Comparison of ENCODE assay signal across 19 mouse cellular contexts in the genomic region with DNA sequence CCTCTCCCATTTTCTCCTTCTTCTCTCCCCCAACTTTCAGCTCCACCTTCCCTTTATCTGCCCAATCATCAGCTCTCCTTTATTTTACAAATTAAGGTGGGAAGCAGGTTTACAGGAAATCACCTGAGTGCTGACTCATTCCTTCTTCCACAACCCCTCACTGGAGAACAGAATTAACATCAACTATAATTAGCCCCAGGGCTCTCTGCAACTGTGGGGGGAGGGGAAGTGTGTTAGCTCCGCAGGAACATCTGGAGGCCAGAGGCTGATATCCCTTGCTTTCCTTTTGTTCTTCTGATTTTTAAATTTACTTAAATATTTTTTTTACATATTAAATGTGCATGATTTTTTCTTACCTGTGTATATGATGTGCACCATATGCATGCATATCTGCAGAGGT.
DNase-seq lines count a peak whose midpoint lies in the region; TF ChIP-seq lines count a peak whose summit lies in the region.
"Had no signal": no experiment of that assay in that cellular context is flagged by ENCODE, and none has a peak within 500 bp of the region (broad histone marks: within the 10 kb centered on the region; RNA-seq: fewer than 3 reads in every experiment).

No protein-coding gene starts in this region.

- no peaks in the 10 kb centered on the region for H3K36me3 ChIP-seq in ES-Bruce4 (ENCODE audit: control insufficient read depth, insufficient read depth, low read length, poor library complexity, severe bottlenecking)
- no peaks in the 10 kb centered on the region for H3K36me3 ChIP-seq in embryonic facial prominence, embryonic 10.5 days (replicated peaks)
- H3K36me3 ChIP-seq: embryonic facial prominence, embryonic 12.5 days; forebrain, embryonic 12.5 days; heart, embryonic 15.5 days; hindbrain, embryonic 12.5 days had no signal

- H3K9me3 ChIP-seq in ES-Bruce4 (replicated peaks; ENCODE audit: control insufficient read depth, insufficient read depth, low read length, poor library complexity, severe bottlenecking), result no peaks in the 10 kb centered on the region
- H3K9me3 ChIP-seq in embryonic facial prominence, embryonic 10.5 days, result no peaks in the 10 kb centered on the region
- H3K9me3 ChIP-seq: embryonic facial prominence, embryonic 12.5 days; forebrain, embryonic 12.5 days; heart, embryonic 15.5 days; hindbrain, embryonic 12.5 days had no signal

- peak; percentile 9 for DNase-seq in embryo, embryonic 10 days (ENCODE audit: low spot score)
- DNase-seq in embryo, embryonic 9.5 days (ENCODE audit: extremely low spot score), result no peak
- peak; percentile 72 for DNase-seq in ZHBTc4 (ENCODE audit: low read depth, low spot score)
- peak; percentile 30 for DNase-seq in embryonic facial prominence, embryonic 10.5 days (ENCODE audit: low spot score)
- no peak for DNase-seq in layer of hippocampus, adult 8-10 months (ENCODE audit: low spot score in 2 of 2)
- no peak for DNase-seq in retina, embryonic 14.5 days (ENCODE audit: low spot score)
- no peak for DNase-seq in gastrocnemius, adult 8-10 months (ENCODE audit: low spot score in 2 of 2)
- DNase-seq: adrenal gland, postnatal 10 days; B cell, adult 2 months; cerebellum, adult 18-20 months; cerebellum, adult 9-11 months; gastrocnemius, postnatal 14 days; heart, adult 2 months; heart, postnatal 14 days had no signal

- peak; percentile 78 for TF ChIP-seq EP300 in ES-Bruce4 (IDR thresholded peaks at IDR 0.05; ENCODE audit: insufficient read depth, low read depth, low read length)

- H3K27ac ChIP-seq in ES-Bruce4 (ENCODE audit: insufficient read depth, low read length), result peak overlapping the region; percentile 43; the same call in 1 of the 2 replicates
- H3K27ac ChIP-seq in embryonic facial prominence, embryonic 10.5 days (replicated peaks), result no peak overlapping the region; the same call in 1 of the 2 replicates
- H3K27ac ChIP-seq: embryonic facial prominence, embryonic 12.5 days; forebrain, embryonic 12.5 days; heart, adult 2 months; heart, embryonic 15.5 days; hindbrain, embryonic 12.5 days had no signal

- H3K4me1 ChIP-seq in ES-Bruce4 (ENCODE audit: control insufficient read depth, insufficient read depth, low read length), result peaks cover 6% of the 10 kb centered on the region
- H3K4me1 ChIP-seq in embryonic facial prominence, embryonic 10.5 days, result peaks cover 26% of the 10 kb centered on the region

- H3K9ac ChIP-seq in ES-Bruce4 (ENCODE audit: low read depth, poor library complexity, severe bottlenecking), result no peak overlapping the region
- H3K9ac ChIP-seq: embryonic facial prominence, embryonic 12.5 days; forebrain, embryonic 12.5 days; heart, embryonic 15.5 days; hindbrain, embryonic 12.5 days had no signal

- TF ChIP-seq POLR2A in ES-Bruce4 (IDR thresholded peaks at IDR 0.05; ENCODE audit: insufficient read depth, low read length), result no peak

- H3K4me3 ChIP-seq in ES-Bruce4 (ENCODE audit: low read depth, low read length), result no peak overlapping the region
- no peak overlapping the region for H3K4me3 ChIP-seq in embryonic facial prominence, embryonic 10.5 days
- H3K4me3 ChIP-seq: embryonic facial prominence, embryonic 12.5 days; forebrain, embryonic 12.5 days; heart, adult 2 months; heart, embryonic 15.5 days; hindbrain, embryonic 12.5 days had no signal

- WGBS in embryonic facial prominence, embryonic 10.5 days, result 27% methylated on average over 1 of the region's 1 CpGs

- TF ChIP-seq CTCF in ES-Bruce4 (IDR thresholded peaks at IDR 0.05; ENCODE audit: low read depth, low read length), result no peak

- H3K27me3 ChIP-seq in ES-Bruce4 (ENCODE audit: control insufficient read depth, insufficient read depth, low read length, poor library complexity, severe bottlenecking), result no peaks in the 10 kb centered on the region
- peaks cover 25% of the 10 kb centered on the region for H3K27me3 ChIP-seq in embryonic facial prominence, embryonic 10.5 days (replicated peaks; ENCODE audit: low read depth, poor library complexity, severe bottlenecking)
- H3K27me3 ChIP-seq: embryonic facial prominence, embryonic 12.5 days had no signal

Comparison
In these comparisons a context has a peak if more than half of its experiments do, and no peak if none do; other contexts are left out.
1. DNase-seq: peak in embryo, embryonic 10 days (single experiment), ZHBTc4 (single experiment) and embryonic facial prominence, embryonic 10.5 days (single experiment); none in embryo, embryonic 9.5 days (single experiment), layer of hippocampus, adult 8-10 months (0 of 2), retina, embryonic 14.5 days (single experiment) and gastrocnemius, adult 8-10 months (0 of 2).